Mouse (Mus musculus) kidney, adult 11 months (tissue): Measurements from ENCODE around the gene Slc2a8.

Source experiments
- DNase-seq: peaks from one replicate; pipeline ENCODE4 v3.0.0; 2022

Slc2a8 gene

DNA sequence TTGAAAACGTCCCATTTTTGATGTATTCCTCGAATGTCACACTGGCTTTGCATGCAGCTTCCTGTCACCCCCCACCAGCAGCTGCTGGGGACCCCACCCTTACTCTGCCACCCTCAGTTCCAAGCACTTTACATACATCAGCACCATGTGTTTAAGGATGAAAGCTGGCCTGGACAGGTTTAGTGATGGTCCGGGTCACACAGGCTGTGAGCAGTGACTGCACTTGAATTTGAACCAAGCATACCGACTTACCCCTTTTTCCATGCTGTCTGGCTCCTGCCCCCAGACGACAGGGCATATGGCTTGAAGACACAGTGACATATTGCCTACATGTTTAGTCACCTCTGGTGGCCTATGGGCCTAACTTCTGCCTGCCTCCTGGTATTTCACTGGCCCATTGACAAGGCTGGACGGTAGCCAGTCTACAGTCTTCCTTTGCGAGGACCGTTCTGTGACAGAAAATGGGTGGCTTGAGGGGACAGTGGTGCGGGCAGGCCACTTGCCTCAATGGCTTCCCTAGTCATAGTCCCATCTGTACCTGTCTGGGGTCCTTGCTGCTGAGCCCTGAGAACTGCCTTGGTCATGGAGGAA is 13.8 kb downstream of the Slc2a8 start:
- no peak for DNase-seq

DNA sequence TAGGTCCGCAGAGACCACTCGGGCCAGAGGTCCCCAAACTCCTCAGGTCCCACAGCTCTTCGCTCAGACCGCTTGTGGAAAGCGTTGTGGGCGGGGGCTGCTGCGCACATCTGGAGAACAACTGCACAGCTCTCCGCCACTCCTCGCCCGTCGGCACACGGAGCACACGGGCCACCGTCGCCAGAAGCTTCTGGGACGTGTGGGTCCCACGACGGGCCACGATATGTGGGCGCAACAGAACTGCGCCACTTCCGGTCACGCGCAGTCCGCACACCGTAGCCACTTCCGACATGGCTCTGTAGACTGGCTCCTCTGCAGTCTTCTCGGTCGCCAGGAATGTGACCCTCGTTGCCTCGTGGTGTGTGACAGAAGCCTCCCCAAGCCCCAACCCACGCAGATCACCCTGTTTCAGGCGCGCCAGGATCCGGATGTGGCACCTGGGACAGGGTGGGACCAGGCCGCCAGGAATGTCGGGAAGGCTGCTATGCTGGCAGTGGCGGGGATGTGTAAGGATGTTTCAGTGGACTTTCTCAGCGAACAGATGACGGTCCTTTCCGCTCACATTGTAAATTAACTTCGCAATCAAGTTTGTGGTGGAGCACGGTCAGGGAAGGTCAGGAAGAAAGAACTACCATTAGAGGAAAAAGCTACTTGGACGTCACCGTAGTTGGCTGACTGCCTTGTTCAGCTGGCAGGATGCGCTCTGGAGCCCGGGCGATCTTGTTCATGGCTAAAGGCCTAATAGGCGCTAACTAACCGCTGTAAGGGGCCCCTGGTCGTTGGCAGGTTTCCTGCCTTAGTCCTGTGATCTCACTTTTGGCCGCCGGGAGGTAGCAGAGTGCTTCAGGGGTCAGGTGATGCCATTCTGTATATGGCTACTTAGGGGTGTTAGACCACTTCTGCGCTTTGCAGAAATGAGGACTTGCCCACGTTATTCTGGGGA is 14.9 kb downstream of the Slc2a8 start:
- peak; percentile 89 for DNase-seq

DNA sequence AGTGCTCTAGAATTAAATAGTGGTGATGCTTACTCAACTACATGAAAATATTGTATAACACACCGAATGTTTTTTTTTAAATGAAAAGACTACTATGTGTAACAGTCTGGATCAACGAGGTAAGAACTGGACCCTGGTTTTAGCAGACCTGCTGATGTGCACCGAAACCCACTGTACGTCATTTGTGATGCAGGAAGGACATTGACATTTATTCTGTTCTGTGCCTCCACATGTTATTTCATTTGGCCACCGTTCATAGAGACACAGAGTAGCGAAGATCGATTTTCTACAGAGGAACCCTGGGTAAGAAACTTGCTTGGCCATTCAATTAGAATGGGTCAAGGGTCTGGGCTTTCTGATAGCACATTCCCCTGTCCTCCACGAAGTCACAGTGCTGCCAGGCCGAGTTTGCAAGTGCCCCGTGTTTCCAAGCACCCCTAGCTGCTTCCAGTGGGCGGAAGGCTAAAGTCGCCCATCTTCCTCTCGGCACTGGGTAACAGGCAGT is 15.6 kb downstream of the Slc2a8 start:
- no peak for DNase-seq

DNA sequence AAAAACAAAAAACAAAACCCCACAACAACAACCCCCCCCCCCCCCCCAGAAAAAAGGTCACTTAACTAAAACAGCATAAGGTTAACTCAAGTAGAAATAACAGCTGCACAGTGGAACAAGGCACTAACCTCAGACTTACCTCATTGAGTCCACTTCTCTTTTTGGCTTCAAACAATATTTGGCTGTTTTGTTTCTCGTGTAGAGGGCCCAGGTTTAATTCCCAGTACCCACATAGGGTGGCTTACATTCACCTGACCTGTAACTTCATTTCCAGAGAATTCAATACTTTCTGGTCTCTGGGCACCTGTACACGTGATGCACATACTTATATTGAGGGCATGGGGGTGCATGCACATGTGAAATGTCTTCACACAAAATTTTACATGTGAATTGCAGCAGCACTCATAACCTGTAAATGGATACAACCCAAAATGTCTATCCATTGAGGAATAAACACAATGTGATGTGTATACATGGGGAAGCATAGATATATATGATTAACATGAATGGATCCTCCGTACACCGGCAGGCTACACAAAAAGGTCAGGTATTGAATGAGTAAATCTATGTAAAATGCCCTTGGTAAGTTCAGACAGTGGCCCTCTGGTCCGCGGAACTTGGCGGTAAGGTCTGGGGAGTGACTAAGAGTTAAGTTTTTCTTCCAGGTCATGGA is 16.2 kb downstream of the Slc2a8 start:
- no peak for DNase-seq

DNA sequence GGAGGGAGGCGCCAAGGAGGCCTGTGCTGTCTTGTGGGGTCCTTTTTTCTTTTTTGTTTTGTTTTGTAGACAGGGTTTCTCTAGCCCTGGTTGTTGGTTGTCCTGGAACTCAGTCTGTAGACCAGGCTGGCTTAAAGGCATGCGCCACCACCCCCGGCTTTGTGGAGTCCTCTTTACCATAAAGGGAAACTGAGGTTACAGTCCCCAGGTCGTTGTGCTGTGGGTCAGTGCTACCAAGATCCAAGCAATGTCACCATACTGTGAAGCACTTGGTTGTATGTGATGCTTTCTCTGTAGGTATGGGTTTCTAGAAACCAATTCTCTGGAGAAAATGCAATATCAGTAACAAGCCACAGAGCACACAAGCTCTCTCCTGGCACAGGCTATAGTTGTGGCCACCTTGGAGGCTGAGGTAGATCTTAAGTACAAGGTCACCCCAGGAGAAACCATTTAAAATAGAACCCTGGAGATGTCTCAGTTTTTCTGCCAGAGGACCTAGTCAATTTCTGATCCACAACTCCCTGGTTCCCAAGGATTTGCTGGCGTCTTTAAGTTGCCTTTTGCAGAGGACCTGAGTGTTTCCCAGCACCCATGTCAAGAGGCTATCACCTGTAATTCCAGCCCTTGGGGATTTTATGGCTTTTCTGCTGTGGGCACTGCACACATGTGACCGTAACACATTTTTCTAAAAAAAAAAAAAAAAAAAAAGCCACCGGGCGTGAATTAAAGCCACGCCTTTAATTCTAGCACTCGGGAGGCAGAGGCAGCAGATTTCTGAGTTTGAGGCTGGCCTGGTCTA is 17.0 kb downstream of the Slc2a8 start:
- DNase-seq: no peak

DNA sequence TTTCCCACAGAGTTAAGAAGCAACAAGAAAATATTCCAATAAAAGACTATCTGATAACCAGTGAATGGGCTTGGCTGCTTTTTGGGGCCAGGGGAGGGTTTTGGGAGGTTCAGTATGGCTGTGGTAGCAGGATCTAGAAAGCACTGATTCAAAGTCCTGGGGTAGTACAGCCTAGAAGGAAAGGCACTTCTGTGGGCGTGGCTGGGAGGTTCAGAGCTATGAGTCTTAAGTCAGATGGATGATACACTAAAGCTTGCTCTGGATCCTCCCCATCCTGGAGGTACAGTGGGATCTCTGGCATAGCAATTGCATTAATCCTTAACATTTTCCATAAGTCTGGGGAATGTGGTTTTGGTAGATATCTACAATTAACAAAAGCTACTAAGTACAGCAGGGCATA is 17.9 kb downstream of the Slc2a8 start:
- DNase-seq: no peak

DNA sequence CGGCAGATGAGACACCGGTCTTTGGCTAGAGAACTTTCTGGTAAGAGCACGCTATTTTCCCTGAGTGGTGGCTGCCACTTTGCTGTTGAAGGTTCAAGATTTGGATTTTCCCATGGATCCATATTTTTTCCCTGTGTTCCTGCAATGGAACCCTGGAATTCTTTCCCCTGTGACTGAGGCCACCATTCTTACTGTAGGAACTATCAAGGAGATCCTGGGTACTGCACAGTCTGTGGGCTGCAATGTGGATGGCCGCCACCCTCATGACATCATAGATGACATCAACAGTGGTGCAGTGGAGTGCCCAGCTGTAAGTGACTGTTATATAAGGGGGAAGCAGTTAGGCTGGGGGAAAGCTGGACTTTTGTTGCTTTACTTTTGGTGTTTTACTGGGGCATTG is 18.3 kb downstream of the Slc2a8 start:
- DNase-seq: no peak

DNA sequence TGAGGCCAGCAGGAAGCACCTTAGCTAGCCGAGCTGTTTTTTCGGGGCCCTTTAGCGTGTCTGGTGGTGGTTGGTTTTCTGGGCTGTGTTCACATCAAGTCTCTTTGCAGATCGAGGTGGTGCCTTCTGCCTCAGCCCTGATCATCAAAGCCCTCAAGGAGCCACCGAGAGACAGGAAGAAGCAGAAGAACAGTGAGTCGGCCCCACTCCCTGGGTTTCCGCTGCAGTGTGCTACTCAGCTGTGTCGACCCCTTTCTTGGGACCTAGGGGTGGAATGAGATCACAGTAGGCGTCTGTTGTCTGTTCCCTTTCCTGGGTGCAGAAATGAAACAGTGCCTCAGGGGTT is 19.0 kb downstream of the Slc2a8 start:
- DNase-seq: no peak

DNA sequence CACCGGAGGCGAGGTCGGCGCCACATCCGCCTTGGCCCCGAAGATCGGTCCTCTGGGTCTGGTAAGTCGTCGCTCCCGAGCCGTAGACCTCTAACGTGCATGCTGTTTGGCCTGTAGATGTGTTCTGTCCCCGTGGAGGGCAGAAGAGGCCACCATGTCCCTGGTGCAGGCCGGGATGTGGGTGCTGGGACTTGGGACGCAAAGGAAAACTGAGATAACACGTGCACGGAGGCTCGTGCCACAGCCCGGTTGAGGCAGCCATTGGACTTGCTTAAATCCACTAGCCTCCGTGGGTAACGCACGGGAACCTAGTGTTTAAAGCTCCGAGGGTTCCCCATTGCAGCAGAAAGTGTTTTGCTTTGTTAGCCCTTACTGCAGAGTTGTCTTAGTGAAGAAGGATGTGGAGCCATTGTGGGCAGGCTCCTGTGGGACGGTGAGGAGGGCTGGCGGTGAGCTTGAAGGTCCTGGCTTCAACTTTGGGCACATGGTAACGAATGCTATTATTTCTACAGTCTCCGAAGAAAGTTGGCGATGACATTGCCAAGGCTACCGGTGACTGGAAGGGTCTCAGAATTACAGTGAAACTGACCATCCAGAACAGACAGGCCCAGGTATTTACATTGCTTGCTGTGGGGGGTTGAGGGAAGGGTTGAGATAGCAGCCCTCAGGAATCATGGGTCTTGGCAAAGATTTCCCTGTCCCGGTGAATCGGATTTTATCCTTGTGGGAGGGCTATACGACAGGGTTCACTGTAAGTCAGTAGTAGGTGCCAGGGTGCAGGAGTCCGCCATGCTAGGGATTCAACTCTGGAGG is 19.6 kb downstream of the Slc2a8 start:
- DNase-seq: no peak

DNA sequence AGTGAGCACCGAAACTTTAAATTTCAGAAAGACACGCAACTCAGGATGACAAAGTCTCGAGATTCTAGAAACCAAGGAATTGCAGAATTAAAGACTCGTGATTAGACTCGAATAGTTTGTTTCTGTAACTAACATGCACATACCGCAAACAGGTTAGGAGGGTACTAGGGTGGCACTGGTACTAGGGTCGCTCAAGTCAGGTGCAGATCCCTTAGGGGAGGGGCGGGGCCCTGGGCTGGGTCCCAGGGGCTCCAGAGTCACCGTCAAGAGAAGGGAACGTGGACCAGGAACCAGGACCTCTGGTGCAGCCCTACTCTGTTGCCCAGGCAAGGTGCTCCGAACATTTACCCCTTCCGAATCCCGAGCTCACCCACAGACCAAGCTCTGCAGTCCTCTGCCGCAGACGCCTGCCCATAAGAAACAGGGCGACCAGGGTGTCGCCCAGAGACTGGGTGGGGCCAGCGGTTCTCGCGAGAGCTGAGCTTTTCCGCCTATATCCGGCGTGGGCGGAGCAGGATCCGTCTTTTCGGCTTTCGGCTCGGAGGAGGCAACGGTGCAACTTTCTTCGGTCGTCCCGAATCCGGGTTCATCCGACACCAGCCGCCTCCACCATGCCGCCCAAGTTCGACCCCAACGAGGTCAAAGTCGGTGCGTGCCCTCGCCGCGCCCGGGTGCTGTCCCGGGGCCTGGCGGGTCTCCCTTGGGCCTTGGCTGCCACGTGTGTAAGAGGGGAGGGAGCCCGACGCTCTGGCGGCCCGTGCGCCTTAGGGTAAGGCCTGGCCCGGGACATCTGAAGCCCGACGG is 20.5 kb downstream of the Slc2a8 start, which contains the start of the genes Rpl12 and Lrsam1:
Rpl12 (plus strand) TSS at position 368 of the 804 bp plus-strand sequence.
Lrsam1 (minus strand) TSS at position 423 of the 804 bp plus-strand sequence.
- DNase-seq: peak; percentile 91

DNA sequence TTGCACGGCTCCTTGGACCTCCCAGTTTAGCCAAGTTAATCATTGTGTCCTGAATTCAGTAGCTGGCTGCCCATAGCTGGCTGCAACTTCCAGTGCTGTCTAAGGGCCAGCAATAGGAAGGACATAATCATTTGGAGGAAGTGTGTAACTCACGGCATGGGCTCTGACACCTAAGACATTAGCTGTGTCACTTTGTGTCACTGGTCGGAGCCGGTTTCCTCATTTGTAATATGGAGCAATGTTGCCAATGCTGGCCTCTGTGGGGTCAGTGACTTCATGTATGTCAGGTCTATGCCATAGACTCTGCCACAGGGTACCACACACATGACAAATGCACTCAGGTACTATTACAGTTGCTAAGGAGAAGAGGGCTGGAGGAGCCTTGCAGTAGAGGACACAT is 21.6 kb downstream of the Slc2a8 start:
- DNase-seq: no peak

DNA sequence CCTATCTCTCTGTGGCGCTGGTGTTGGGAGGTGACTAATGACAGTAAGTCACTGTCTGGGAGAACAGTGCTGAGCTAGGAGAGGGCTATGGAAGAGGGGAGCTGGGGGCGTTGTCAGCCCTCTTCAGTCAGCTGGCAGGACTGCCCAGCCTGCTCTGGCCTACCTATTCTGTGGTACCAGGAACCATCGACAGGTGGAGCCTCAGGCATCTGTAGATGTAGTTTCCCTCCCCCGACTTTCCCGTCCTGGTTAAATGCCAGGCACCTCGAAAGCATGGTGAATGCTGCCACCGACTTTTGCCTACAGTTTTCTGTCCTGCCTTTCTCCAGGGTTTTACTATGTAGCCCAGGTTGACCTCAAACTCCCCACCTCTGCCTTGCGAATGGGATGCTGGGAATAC is 24.5 kb downstream of the Slc2a8 start:
- DNase-seq: no peak

DNA sequence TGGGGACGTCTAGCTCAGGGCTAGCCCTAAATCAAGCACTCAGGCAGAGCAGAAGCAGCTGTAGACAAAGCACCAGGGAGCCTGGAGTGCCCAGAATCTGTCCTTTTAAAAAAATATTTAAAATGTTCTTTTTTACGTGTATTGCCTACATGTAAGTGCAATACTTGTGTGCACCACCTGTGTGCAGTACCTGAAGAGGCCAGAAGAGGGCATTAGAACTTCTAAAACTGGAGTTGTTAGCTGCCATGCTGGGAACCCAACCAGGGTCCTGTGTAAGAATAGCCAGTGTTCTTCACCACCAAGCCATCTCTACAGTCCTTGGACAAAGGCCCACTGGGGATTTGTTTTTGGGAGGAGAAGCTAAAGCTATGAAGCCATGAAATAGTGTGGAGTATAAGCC is 27.3 kb downstream of the Slc2a8 start:
- DNase-seq: no peak

DNA sequence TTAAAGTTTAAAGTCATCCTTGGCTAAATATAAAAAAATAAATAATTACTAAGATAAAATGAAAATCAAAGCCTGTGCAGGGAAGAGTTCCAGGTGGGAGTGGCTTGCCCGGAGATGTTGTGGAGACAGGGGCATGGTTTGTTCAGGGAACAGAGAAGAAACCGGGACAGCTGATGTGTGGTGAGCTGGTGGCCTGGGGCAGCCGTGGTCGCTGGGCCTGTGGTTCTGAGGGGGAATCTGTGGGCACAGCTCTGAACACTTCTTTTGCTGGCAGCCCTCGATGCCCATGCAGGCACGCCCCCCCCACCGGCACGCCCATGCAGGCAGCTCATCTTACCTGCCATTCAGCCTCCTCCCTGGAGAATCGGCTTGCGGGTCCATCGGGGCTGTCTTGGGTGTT is 34.4 kb downstream of the Slc2a8 start:
- DNase-seq: no peak

DNA sequence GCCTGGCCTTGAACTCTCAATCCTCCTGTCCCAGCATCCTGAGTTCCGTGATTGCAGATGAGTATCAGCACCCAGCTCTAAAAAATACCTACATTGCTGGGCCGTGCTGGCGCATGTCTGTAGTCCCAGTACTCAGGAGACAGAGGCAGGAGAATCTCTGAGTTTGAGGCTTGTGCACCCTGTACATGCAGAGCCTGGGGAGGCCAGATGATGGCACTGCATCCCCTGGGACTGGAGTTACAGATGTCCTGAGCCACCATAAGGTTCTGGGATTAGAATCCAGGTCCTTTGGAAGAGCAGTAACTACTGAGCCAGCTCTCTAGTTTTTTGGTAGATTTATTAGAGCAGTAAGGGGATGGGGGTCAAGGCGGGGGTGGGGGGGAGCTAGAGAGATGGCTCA is 41.4 kb downstream of the Slc2a8 start:
- DNase-seq: no peak

DNA sequence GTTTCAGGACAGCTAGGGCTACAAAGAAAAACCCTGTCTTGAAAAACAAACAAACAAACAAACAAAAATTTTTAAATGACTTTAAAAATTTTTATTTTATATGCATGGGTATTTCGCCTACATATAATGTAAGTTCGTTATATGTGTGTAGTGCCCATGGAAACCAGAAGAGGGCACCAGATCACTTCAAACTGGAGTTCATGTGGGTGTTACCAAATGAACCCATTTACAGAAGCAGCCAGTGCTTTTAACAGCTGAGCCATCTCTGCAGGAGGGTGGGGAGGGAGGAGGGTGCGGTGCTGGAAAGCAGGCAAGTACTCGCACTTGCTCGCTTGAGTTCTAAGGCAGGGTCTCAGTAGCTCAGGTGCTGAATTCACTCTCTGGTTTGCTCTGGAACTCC is 42.5 kb downstream of the Slc2a8 start:
- DNase-seq: no peak

DNA sequence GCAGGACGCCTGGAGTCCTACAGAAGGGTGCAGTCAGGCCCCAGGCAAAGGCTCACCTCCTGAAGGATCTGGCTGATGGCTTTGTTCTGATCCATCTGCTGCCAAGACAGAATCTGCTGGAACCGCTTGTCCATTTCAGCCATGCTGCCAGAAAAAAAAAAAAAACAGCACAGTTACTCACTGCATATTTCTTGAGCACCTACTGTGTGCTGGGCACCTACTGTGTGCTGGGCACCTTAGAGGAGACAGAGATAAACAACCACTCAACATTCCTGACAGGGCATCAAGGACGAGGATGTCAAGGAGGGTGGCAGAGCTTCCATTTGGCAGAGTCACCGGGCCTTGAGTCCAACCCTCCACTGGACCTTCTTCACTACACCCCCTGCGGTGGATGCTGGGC is 43.1 kb downstream of the Slc2a8 start:
- DNase-seq: no peak

DNA sequence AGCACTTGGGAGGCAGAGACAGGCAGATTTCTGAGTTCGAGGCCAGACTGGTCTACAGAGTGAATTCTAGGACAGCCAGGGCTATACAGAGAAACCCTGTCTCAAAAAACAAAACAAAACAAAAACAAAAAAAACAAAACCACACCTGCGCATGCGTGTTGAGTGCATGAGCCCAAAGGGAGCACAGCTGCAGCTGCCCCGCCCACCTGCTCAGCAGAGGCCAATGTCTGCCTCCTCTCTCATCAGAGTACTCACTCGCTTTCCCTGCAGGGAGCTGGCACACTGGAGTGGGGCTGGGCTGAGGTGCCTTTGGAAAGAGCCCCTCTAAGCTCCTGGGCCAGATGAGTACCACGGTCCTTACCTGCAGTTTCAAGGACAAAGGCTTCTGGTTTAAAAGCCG is 50.2 kb downstream of the Slc2a8 start:
- no peak for DNase-seq

DNA sequence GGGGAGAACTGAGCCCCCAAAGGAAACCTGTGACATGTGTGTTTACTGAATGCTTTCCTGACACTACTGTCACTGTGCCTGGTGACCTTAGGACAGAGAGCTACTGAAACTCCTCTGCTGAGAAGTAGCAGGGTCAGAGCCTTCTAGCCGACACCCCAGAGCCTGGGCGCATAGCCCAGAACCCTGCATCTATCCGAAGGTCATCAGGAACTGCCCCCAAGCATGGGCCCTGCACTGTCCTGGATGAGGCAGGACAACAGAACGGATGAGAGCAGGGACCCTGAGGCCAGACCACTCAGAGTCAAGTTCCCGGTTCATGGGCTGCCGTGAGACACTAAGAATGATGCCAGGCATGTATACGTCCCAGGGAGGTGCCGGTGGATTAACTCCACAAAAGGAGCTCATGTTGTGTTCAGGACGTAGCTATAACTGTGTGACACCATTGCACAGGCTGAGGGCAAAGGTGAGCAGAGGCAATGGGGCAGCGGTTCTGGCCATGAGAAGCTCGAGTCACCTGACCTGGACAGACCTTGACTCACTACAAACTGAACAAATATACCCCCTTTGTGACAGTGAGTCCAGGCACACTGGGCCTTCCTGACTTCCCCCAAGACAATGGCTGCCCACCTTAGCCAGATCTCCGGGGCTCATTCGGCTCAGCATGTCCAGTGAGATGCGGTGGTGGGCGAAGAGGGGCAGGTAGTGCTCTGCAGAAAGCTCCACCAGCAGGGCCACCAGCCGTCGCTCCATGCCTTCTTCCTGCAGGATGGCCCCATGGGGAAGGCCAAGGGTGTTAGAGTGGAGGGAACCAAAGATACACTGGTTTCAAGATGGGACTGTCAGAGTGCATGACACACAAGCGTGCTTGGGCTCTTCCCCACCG is 52.7 kb downstream of the Slc2a8 start:
- no peak for DNase-seq
